Mouse (Mus musculus) embryonic facial prominence, embryonic 12.5 days (tissue): ENCODE data around the gene Gm17651. TPM values are rescaled to one million over a fixed set of nuclear protein-coding genes. Genes with fewer than 3 reads are reported as not detected.

ENCODE experiments used
- ATAC-seq: fragments of 200-750 bp; cut with Nextera tagmentation; 2 replicates; pipeline ENCODE4 v1.8.0; 2017; ENCODE audit not compliant: insufficient number of reproducible peaks, insufficient read depth, low FRiP score, low TSS enrichment
- H3K27ac ChIP-seq: fragments of 300-500 bp; sonication (generic); 2 replicates; pipeline ENCODE4 v1.5.1; 2016; ENCODE audit warnings: mild to moderate bottlenecking
- H3K27me3 ChIP-seq: fragments of 300-500 bp; sonication (generic); 2 replicates; pipeline ENCODE4 v1.6.1; 2016; ENCODE audit warnings: mild to moderate bottlenecking, moderate library complexity
- H3K36me3 ChIP-seq: fragments of 300-500 bp; sonication (generic); 2 replicates; pipeline ENCODE4 v1.6.1; 2016; ENCODE audit warnings: mild to moderate bottlenecking
- H3K4me1 ChIP-seq: fragments of 300-500 bp; sonication (generic); 2 replicates; pipeline ENCODE4 v1.6.1; 2016
- H3K4me2 ChIP-seq: fragments of 300-500 bp; sonication (generic); replicated peaks from 2 replicates; pipeline ENCODE4 v1.6.1; 2016; ENCODE audit warnings: mild to moderate bottlenecking, moderate library complexity
- H3K4me3 ChIP-seq: fragments of 300-500 bp; sonication (generic); 2 replicates; pipeline ENCODE4 v1.5.1; 2016; ENCODE audit warnings: mild to moderate bottlenecking
- H3K9ac ChIP-seq: fragments of 300-500 bp; sonication (generic); 2 replicates; pipeline ENCODE4 v1.6.1; 2016; ENCODE audit warnings: mild to moderate bottlenecking, moderate library complexity
- H3K9me3 ChIP-seq: fragments of 300-500 bp; sonication (generic); 2 replicates; pipeline ENCODE4 v1.6.1; 2016; ENCODE audit warnings: mild to moderate bottlenecking, moderate library complexity
- WGBS: fragments of 180-500 bp; shearing (Covaris S2); methylation state at CpG from one replicate; pipeline ENCODE4 v1.1.7; 2016; 5-methylcytosine and 5-hydroxymethylcytosine counted together
- polyA plus RNA-seq: library from polyadenylated mRNA; unstranded; fragments of >200 nt; fragmentation: Nextera tagmentation; extraction: Ambion mirVana; gene quantifications from 2 replicates; pipeline ENCODE4 v1.2.1, GENCODE M21; 2016

Gene Gm17651
- polyA plus RNA-seq, 1 experiment from 2014 or later: not detected

DNA sequence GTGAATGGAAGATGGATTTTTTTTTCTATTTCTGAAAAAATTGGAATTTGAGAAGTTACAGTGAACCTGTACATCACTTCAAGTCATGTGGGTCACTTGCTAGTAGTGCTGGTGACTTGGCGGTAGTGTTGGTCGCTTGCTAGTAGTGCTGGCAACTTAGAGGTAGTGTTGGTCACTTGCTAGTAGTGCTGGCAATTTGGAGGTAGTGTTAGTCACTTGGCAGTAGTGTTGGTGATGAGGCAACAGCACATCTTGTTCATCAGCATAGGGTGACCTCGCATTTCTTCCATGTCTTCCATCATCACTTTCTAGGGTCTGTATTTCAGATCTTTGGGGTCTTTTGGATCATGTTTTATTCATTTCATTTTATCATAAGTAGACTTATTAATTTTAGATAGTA, 1.6 kb upstream of the Gm17651 start:
- no peak overlapping the region for H3K27ac ChIP-seq
- no peaks in the 10 kb centered on the region for H3K9me3 ChIP-seq
- no peak overlapping the region for H3K4me3 ChIP-seq
- H3K4me2 ChIP-seq: no peak overlapping the region
- no peaks in the 10 kb centered on the region for H3K27me3 ChIP-seq
- no peaks in the 10 kb centered on the region for H3K4me1 ChIP-seq
- ATAC-seq: no peak
- H3K36me3 ChIP-seq: no peaks in the 10 kb centered on the region
- WGBS: 91% methylated on average over 3 of the region's 3 CpGs
- no peak overlapping the region for H3K9ac ChIP-seq

DNA sequence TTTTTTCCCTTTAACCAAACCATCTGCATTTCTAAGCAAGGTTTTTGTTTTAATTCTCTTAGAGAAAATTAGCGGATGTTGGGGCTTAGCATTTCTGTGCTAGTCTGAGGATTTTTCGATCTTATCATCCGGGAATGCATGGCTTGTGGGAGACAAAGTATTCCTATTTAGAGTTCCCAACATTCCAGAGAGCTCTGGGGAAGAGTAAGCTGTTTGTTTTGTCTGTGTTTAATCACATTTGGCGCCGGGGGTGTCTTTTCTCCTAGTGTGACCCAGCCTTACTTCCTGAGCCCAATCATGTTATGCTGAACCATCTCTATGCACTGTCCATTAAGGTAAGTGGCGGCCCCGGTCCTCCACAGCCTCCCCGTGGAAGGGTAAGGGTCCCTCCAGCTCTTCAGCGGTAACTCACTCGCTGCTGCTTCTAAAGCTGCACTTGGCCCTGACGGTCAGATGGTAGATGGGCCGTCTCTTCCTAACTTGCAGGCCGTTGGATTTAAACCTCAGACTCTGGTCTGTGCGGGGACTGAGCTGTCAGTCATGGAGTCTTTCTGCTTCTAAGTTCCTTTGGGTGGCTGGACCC, 7.3 kb downstream of the Gm17651 start:
- no peak overlapping the region for H3K9ac ChIP-seq
- no peaks in the 10 kb centered on the region for H3K4me1 ChIP-seq
- H3K27me3 ChIP-seq: no peaks in the 10 kb centered on the region
- WGBS: 65% methylated on average over 14 of the region's 14 CpGs
- peaks cover 41% of the 10 kb centered on the region for H3K36me3 ChIP-seq
- H3K4me3 ChIP-seq: no peak overlapping the region
- H3K9me3 ChIP-seq: no peaks in the 10 kb centered on the region
- no peak overlapping the region for H3K4me2 ChIP-seq
- no peak for ATAC-seq
- H3K27ac ChIP-seq: no peak overlapping the region

DNA sequence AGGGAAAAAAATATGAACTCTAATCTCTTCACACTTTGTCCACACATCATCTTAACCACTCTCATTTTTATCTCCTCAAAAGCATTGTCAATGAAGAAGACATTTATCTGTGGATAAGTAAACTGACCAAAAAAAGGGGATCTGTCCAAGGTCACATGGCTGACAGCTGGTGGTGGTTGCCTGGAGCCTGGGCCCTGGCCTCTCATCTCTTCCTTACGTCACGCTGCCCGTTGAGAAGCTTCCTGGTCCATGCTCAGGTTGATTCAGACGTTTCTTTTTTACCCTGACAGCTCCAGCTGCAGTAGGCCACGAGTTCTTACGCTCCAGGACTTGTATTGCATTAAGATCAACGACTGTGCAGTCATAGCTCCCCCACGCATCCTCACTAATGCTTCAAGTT, 8.3 kb downstream of the Gm17651 start:
- Histone ChIP-seq H3K36me3 (peaks cover 41% of the 10 kb centered on the region), H3K27ac (no peak overlapping the region), H3K9me3 (no peaks in the 10 kb centered on the region), H3K4me1 (no peaks in the 10 kb centered on the region), H3K9ac (no peak overlapping the region), H3K4me2 (no peak overlapping the region), H3K27me3 (no peaks in the 10 kb centered on the region), H3K4me3 (no peak overlapping the region)
- 77% methylated on average over 8 of the region's 8 CpGs for WGBS
- no peak for ATAC-seq

GRCm38 (mm10) chr3:97665525-97665924, 9.0 kb downstream of the Gm17651 start:
- 80% methylated on average over 9 of the region's 9 CpGs for WGBS
- Histone ChIP-seq H3K36me3 (peaks cover 41% of the 10 kb centered on the region), H3K4me1 (no peaks in the 10 kb centered on the region), H3K4me2 (no peak overlapping the region), H3K9ac (no peak overlapping the region), H3K9me3 (no peaks in the 10 kb centered on the region), H3K27ac (no peak overlapping the region), H3K4me3 (no peak overlapping the region), H3K27me3 (no peaks in the 10 kb centered on the region)
- ATAC-seq: no peak

DNA sequence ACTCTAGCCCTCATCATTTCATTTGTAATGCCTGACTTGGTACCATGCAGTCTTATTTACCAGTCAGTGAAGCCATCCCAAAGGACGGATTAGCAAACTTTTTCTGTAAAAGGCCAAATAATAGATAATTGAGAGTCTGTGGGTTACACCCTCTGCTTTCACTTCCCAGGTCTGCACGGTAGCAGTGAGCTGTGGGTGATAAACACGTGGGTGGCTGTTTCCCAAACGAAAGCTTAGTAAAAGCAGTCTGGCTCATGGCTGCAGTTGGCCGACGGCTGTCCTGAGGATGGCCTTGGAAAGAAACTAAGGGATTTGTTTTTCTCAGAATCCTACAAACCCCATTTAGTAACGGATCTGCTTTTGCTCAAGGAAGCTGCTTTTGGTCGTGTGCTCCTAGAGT, 13.3 kb downstream of the Gm17651 start:
- Histone ChIP-seq H3K4me1 (peaks cover 7% of the 10 kb centered on the region; the same call in 1 of the 2 replicates), H3K27me3 (no peaks in the 10 kb centered on the region), H3K36me3 (peaks cover 22% of the 10 kb centered on the region), H3K9me3 (no peaks in the 10 kb centered on the region), H3K27ac (no peak overlapping the region), H3K4me3 (no peak overlapping the region), H3K4me2 (no peak overlapping the region), H3K9ac (no peak overlapping the region)
- 74% methylated on average over 8 of the region's 8 CpGs for WGBS
- no peak for ATAC-seq

GRCm38 (mm10) chr3:97659746-97660145, 14.7 kb downstream of the Gm17651 start:
- Histone ChIP-seq H3K27ac (no peak overlapping the region), H3K4me1 (peaks cover 7% of the 10 kb centered on the region; the same call in 1 of the 2 replicates), H3K4me2 (peak overlapping the region; percentile 2; the same call in 1 of the 2 replicates), H3K4me3 (no peak overlapping the region), H3K27me3 (no peaks in the 10 kb centered on the region), H3K9ac (peak overlapping the region; percentile 30; the same call in 1 of the 2 replicates), H3K36me3 (peaks cover 17% of the 10 kb centered on the region), H3K9me3 (no peaks in the 10 kb centered on the region)
- ATAC-seq: no peak
- WGBS: 86% methylated on average over 7 of the region's 7 CpGs

GRCm38 (mm10) chr3:97658426-97659193, 15.9 kb downstream of the Gm17651 start:
- Histone ChIP-seq H3K27ac (no peak overlapping the region), H3K9ac (peak overlapping the region; percentile 69), H3K36me3 (peaks cover 11% of the 10 kb centered on the region), H3K4me3 (peak overlapping the region; percentile 80), H3K27me3 (no peaks in the 10 kb centered on the region), H3K4me2 (peak overlapping the region; percentile 73), H3K9me3 (no peaks in the 10 kb centered on the region), H3K4me1 (peaks cover 7% of the 10 kb centered on the region; the same call in 1 of the 2 replicates)
- WGBS: under 1% methylated on average over 49 of the region's 50 CpGs
- ATAC-seq: peak; percentile 68; the same call in 1 of the 2 replicates

- WGBS: 2% methylated on average over 51 of the region's 51 CpGs
- peak; percentile 92 for ATAC-seq
- Histone ChIP-seq H3K9me3 (no peaks in the 10 kb centered on the region), H3K27ac (0 out of 2 replicates have a peak within 1 kb of the TSS, but pooled peaks have one; percentile 17), H3K36me3 (0 out of 2 replicates have a peak, but pooled peaks cover 6% of the 10 kb centered on the region), H3K9ac (peak within 1 kb of the TSS; percentile 69), H3K4me3 (peak within 1 kb of the TSS; percentile 80), H3K27me3 (no peaks in the 10 kb centered on the region), H3K4me1 (peaks cover 7% of the 10 kb centered on the region; the same call in 1 of the 2 replicates), H3K4me2 (peak within 1 kb of the TSS; percentile 73)
These were observed 16.7 kb downstream of the Gm17651 start, which contains the start of gene Prkab2 for GRCm38 (mm10) chr3:97657655-97658411. Gene Prkab2 (plus strand): TSS chr3:97658193.

DNA sequence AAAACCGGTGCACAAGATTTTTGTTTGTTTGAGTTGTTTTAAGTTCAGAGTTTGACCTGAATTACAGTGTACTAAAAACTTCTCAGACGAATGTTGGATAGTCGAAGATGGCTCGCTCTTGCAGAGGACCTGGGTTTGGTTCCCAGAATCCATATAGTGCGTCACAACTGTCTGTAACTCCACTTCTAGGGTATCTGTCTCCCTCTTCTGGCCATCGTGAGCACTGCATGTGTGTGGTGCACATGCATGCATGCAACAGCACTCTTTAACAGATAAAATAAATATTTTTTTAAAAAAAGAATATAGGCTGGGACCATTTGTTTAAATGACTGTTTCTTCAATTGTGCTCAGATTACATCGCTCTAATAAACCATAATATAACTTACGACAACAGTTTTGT, 19.6 kb downstream of the Gm17651 start:
- 81% methylated on average over 8 of the region's 8 CpGs for WGBS
- ATAC-seq: no peak
- Histone ChIP-seq H3K27me3 (no peaks in the 10 kb centered on the region), H3K36me3 (no peaks in the 10 kb centered on the region), H3K4me2 (no peak overlapping the region), H3K9ac (no peak overlapping the region), H3K27ac (no peak overlapping the region), H3K4me3 (no peak overlapping the region), H3K4me1 (peaks cover 7% of the 10 kb centered on the region; the same call in 1 of the 2 replicates), H3K9me3 (no peaks in the 10 kb centered on the region)

- ATAC-seq: no peak
- Histone ChIP-seq H3K27me3 (no peaks in the 10 kb centered on the region), H3K9ac (no peak overlapping the region), H3K4me2 (no peak overlapping the region), H3K9me3 (no peaks in the 10 kb centered on the region), H3K27ac (no peak overlapping the region), H3K4me1 (0 out of 2 replicates have a peak, but pooled peaks cover under 1% of the 10 kb centered on the region), H3K36me3 (no peaks in the 10 kb centered on the region), H3K4me3 (no peak overlapping the region)
- 86% methylated on average over 5 of the region's 5 CpGs for WGBS
These were observed 20.7 kb downstream of the Gm17651 start for GRCm38 (mm10) chr3:97653781-97654180.

GRCm38 (mm10) chr3:97651604-97652003, 22.9 kb downstream of the Gm17651 start:
- Histone ChIP-seq H3K27me3 (no peaks in the 10 kb centered on the region), H3K4me3 (no peak overlapping the region), H3K9me3 (no peaks in the 10 kb centered on the region), H3K4me2 (no peak overlapping the region), H3K27ac (no peak overlapping the region), H3K4me1 (no peaks in the 10 kb centered on the region), H3K36me3 (no peaks in the 10 kb centered on the region), H3K9ac (no peak overlapping the region)
- ATAC-seq: no peak
- WGBS: 87% methylated on average over 10 of the region's 10 CpGs
